Mouse (Mus musculus) bone marrow macrophage, adult 2 months (primary cell): ENCODE measurements around the gene Dusp11.
A peak's percentile ranks its signal among the peaks of the same experiment; 100 is the strongest.
"Not testable (repeated sequence)": the region's sequence is repeated elsewhere in the genome, so short reads cannot be mapped to it uniquely, and the experiment has no call there.

Source experiments
- CTCF ChIP-seq: IDR thresholded peaks from 2 replicates; pipeline ENCODE4 v1.5.1; 2012; ENCODE audit warnings: low read depth, mild to moderate bottlenecking, low read length, moderate library complexity
- POLR2A ChIP-seq: IDR thresholded peaks from 2 replicates; pipeline ENCODE4 v1.6.1; 2012; ENCODE audit warnings: mild to moderate bottlenecking, low read depth, low read length, borderline replicate concordance

- TF ChIP-seq CTCF: peak; percentile 69
- not testable (repeated sequence) for TF ChIP-seq POLR2A
Observed at GRCm38 (mm10) chr6:85904642-85905061, 56.8 kb downstream of the Dusp11 start, which contains the start of gene Nat8f4.
